12 mouse cellular contexts compared by ENCODE assay signal in the genomic region with DNA sequence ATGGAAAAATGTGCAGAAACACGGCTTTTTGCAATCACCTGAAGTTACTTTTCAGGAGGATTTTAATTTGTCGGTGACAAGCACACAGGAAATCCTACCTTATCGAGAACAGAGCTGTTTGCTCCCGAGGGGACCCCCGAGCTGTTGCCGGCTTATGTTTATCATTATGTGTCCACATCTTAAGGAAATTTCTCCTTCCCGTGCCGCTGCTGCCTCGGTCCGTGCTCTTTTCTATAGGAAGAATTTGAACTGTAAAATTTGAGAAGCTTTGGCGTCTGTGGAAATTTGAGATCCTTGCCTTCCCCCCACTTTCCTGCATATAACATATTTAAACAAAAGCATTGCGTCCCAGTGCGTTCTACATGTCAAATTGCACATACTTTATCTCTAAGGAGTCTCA.
DNase-seq lines count a peak whose midpoint lies in the region; ATAC-seq and TF ChIP-seq lines count a peak whose summit lies in the region.
"Had no signal": no experiment of that assay in that cellular context is flagged by ENCODE, and none has a peak within 500 bp of the region (broad histone marks: within the 10 kb centered on the region; RNA-seq: fewer than 3 reads in every experiment).

No protein-coding gene starts in this region.

- H3K9ac ChIP-seq in lung, embryonic 14.5 days: peak overlapping the region; percentile 16; the same call in 1 of the 2 replicates
- no peak overlapping the region for H3K9ac ChIP-seq in hindbrain, embryonic 16.5 days (ENCODE audit: low read depth, low read length)
- no peak overlapping the region for H3K9ac ChIP-seq in liver, postnatal 0 days (replicated peaks)

- H3K4me2 ChIP-seq in lung, embryonic 14.5 days: peak overlapping the region; percentile 53
- peak overlapping the region; percentile 21; the same call in 1 of the 2 replicates for H3K4me2 ChIP-seq in hindbrain, embryonic 16.5 days (ENCODE audit: low read length)
- H3K4me2 ChIP-seq in liver, postnatal 0 days (ENCODE audit: low read depth, low read length): peak overlapping the region; percentile 26; the same call in 1 of the 2 replicates

- no peak for ATAC-seq in erythroblast, adult 5-6 weeks (replicated peaks; ENCODE audit: low FRiP score, poor library complexity, severe bottlenecking)
- no peak for ATAC-seq in lung, embryonic 14.5 days (ENCODE audit: insufficient read depth)
- no peak for ATAC-seq in hindbrain, embryonic 16.5 days
- no peak for ATAC-seq in liver, postnatal 0 days
- ATAC-seq: Patski had no signal

- no peaks in the 10 kb centered on the region for H3K36me3 ChIP-seq in erythroblast, embryonic 14.5 days (ENCODE audit: control insufficient read depth)
- H3K36me3 ChIP-seq in lung, embryonic 14.5 days (ENCODE audit: insufficient read depth): no peaks in the 10 kb centered on the region
- H3K36me3 ChIP-seq in hindbrain, embryonic 16.5 days (ENCODE audit: control insufficient read depth, insufficient read depth, low read length): no peaks in the 10 kb centered on the region
- no peaks in the 10 kb centered on the region for H3K36me3 ChIP-seq in liver, postnatal 0 days (replicated peaks; ENCODE audit: insufficient read depth, low read length)

- DNase-seq in lung, embryonic 14.5 days: peak; percentile 48
- DNase-seq in lung, postnatal 25 days (ENCODE audit: low spot score): no peak
- DNase-seq in liver, postnatal 0 days: no peak
- DNase-seq in cerebellum, postnatal 14 days: no peak
- DNase-seq in right cerebral cortex, postnatal 4 days: no peak
- DNase-seq: adrenal gland, postnatal 36 days; kidney, adult 9 months; retina, postnatal 1 day had no signal

- TF ChIP-seq CTCF in lung, embryonic 14.5 days (IDR thresholded peaks at IDR 0.05; ENCODE audit: low read depth): no peak
- TF ChIP-seq CTCF in liver, postnatal 0 days (IDR thresholded peaks at IDR 0.05; ENCODE audit: low read depth): no peak

- peaks cover 28% of the 10 kb centered on the region for H3K4me1 ChIP-seq in erythroblast, embryonic 14.5 days (ENCODE audit: control insufficient read depth)
- H3K4me1 ChIP-seq in lung, embryonic 14.5 days (ENCODE audit: insufficient read depth): 0 out of 2 replicates have a peak, but pooled peaks cover 5% of the 10 kb centered on the region
- H3K4me1 ChIP-seq in hindbrain, embryonic 16.5 days (ENCODE audit: control insufficient read depth, insufficient read depth, low read depth, low read length): peaks cover 15% of the 10 kb centered on the region
- 0 out of 2 replicates have a peak, but pooled peaks cover 2% of the 10 kb centered on the region for H3K4me1 ChIP-seq in liver, postnatal 0 days (ENCODE audit: insufficient read depth)

- no peak overlapping the region for H3K27ac ChIP-seq in lung, embryonic 14.5 days (ENCODE audit: low read depth)
- no peak overlapping the region for H3K27ac ChIP-seq in hindbrain, embryonic 16.5 days (ENCODE audit: low read depth, low read length)
- no peak overlapping the region for H3K27ac ChIP-seq in liver, postnatal 0 days (ENCODE audit: low read depth)

- 37% methylated on average over 13 of the region's 13 CpGs for WGBS in lung, embryonic 14.5 days
- 74% methylated on average over 13 of the region's 13 CpGs for whole genome bisulfite sequencing in hindbrain, embryonic 16.5 days
- 81% methylated on average over 13 of the region's 13 CpGs for WGBS in liver, postnatal 0 days (ENCODE audit: insufficient replicate concordance)

- H3K9me3 ChIP-seq in erythroblast, embryonic 14.5 days (ENCODE audit: control insufficient read depth, low read length): no peaks in the 10 kb centered on the region
- H3K9me3 ChIP-seq in lung, embryonic 14.5 days (ENCODE audit: low read depth, low read length): no peaks in the 10 kb centered on the region
- no peaks in the 10 kb centered on the region for H3K9me3 ChIP-seq in hindbrain, embryonic 16.5 days (ENCODE audit: control insufficient read depth, low read length)
- no peaks in the 10 kb centered on the region for H3K9me3 ChIP-seq in liver, postnatal 0 days (ENCODE audit: low read length)

- no peaks in the 10 kb centered on the region for H3K27me3 ChIP-seq in erythroblast, embryonic 14.5 days (ENCODE audit: control insufficient read depth)
- no peaks in the 10 kb centered on the region for H3K27me3 ChIP-seq in lung, embryonic 14.5 days (ENCODE audit: insufficient read depth, low read length)
- no peaks in the 10 kb centered on the region for H3K27me3 ChIP-seq in hindbrain, embryonic 16.5 days (replicated peaks; ENCODE audit: control insufficient read depth, insufficient read depth, low read length)
- no peaks in the 10 kb centered on the region for H3K27me3 ChIP-seq in liver, postnatal 0 days (ENCODE audit: insufficient read depth, low read length)
- H3K27me3 ChIP-seq: Patski had no signal

- peak overlapping the region; percentile 12 for H3K4me3 ChIP-seq in erythroblast, embryonic 14.5 days (replicated peaks)
- peak overlapping the region; percentile 22 for H3K4me3 ChIP-seq in lung, embryonic 14.5 days (ENCODE audit: low read depth, low read length)
- H3K4me3 ChIP-seq in hindbrain, embryonic 16.5 days (ENCODE audit: low read length): no peak overlapping the region
- no peak overlapping the region for H3K4me3 ChIP-seq in liver, postnatal 0 days (ENCODE audit: low read depth, low read length)

- no peak for TF ChIP-seq EP300 in liver, postnatal 0 days (IDR thresholded peaks at IDR 0.05; ENCODE audit: low read depth)

Comparison
In these comparisons a context has a peak if more than half of its experiments do, and no peak if none do; other contexts are left out.
1. H3K4me3 ChIP-seq: peak in erythroblast, embryonic 14.5 days (single experiment) and lung, embryonic 14.5 days (single experiment); none in hindbrain, embryonic 16.5 days (single experiment) and liver, postnatal 0 days (single experiment).
2. Peak in every context shown above with its lines, with median percentiles within 50 percentile points of each other: H3K4me2 ChIP-seq.